Mouse (Mus musculus) heart, adult 2 months (tissue): ENCODE measurements around the gene H2al2b. TPM values are rescaled to one million over a fixed set of nuclear protein-coding genes. Genes with fewer than 3 reads are reported as not detected.
"Not testable (repeated sequence)": the region's sequence is repeated elsewhere in the genome, so short reads cannot be mapped to it uniquely, and the experiment has no call there.

Source experiments
- DNase-seq, 2 experiments: peaks; one replicate each; pipeline ENCODE4 v3.0.0; 2021
- H3K27ac ChIP-seq: fragments of 200-600 bp; 2 replicates; pipeline ENCODE4 v1.8.1; 2022
- H3K27me3 ChIP-seq: fragments of 200-500 bp; 2 replicates; pipeline ENCODE4 v1.6.1; 2012; ENCODE audit warnings: mild to moderate bottlenecking, low read length, inconsistent platforms, mixed read lengths; ENCODE audit not compliant: control insufficient read depth, insufficient read depth
- H3K36me3 ChIP-seq: fragments of 200-500 bp; 2 replicates; pipeline ENCODE4 v1.6.1; 2012; ENCODE audit warnings: low read length, inconsistent platforms; ENCODE audit not compliant: control insufficient read depth, insufficient read depth
- H3K4me1 ChIP-seq: fragments of 200-500 bp; 2 replicates; pipeline ENCODE4 v1.6.1; 2011; ENCODE audit warnings: low read length; ENCODE audit not compliant: control insufficient read depth, insufficient read depth
- H3K4me3 ChIP-seq: fragments of 200-600 bp; 2 replicates; pipeline ENCODE4 v1.8.1; 2022
- H3K79me2 ChIP-seq: fragments of 200-500 bp; replicated peaks from 2 replicates; pipeline ENCODE4 v1.6.1; 2012; ENCODE audit warnings: mild to moderate bottlenecking, inconsistent platforms, low read length, moderate library complexity, mixed read lengths; ENCODE audit not compliant: control insufficient read depth, insufficient read depth
- H3K9ac ChIP-seq: fragments of 200-500 bp; 2 replicates; pipeline ENCODE4 v1.6.1; 2012; ENCODE audit warnings: low read depth, mild to moderate bottlenecking, control low read depth, inconsistent platforms, low read length, mixed read lengths
- WGBS: fragments of 180-500 bp; shearing (Covaris S2); methylation state at CpG from one replicate; pipeline ENCODE4 v1.1.7; 2018; 5-methylcytosine and 5-hydroxymethylcytosine counted together
- intact Hi-C: fragments of 180-260 bp; cut with DNase I; formaldehyde crosslinking; loops from one replicate; pipeline ENCODE4 v1.15.1; 2025
- long read RNA-seq: library from polyadenylated mRNA; stranded (forward); transcript quantifications from one replicate; pipeline ENCODE4 v2.0.0, GENCODE M21; 2021
- polyA plus RNA-seq: library from polyadenylated mRNA; depleted of rRNA; stranded (reverse); fragments of >200 nt; gene quantifications from 2 replicates; pipeline ENCODE4 v1.2.3, GENCODE M21; 2012; rRNA removed
- total RNA-seq, 2 experiments: library from RNA; stranded (reverse); gene quantifications; 2 replicates each; pipeline ENCODE4 v1.2.3; 2021

The H2al2b gene
- total RNA-seq (not detected), polyA plus RNA-seq (not detected in 2 replicates)
- long read RNA-seq: 0 reads

- H3K27me3 ChIP-seq, H3K79me2 ChIP-seq, DNase-seq, intact Hi-C loops, H3K27ac ChIP-seq, H3K9ac ChIP-seq, H3K4me1 ChIP-seq, H3K36me3 ChIP-seq, H3K4me3 ChIP-seq: not testable (repeated sequence)
- WGBS: no CpG with 5 or more reads among the region's 4 CpGs
These were observed at the start of gene H2al2b for GRCm38 (mm10) chrY:2720574-2720973. TSS of gene H2al2b (minus strand) at chrY:2720674.

Other genes with a start within 250 kb of the H2al2b start
- not detected for gene H2al2c, start 121.6 kb downstream of the H2al2b start, total RNA-seq
- gene H2al2c, start 121.6 kb downstream of the H2al2b start, polyA plus RNA-seq: not detected in 2 replicates
- not detected for gene Sry, start 57.0 kb downstream of the H2al2b start, total RNA-seq
- not detected in 2 replicates for gene Sry, start 57.0 kb downstream of the H2al2b start, polyA plus RNA-seq
- not detected for gene Gm4064, start 75.5 kb upstream of the H2al2b start, total RNA-seq
- gene Gm4064, start 75.5 kb upstream of the H2al2b start, polyA plus RNA-seq: not detected in 2 replicates
- gene Rbmy, start 110.0 kb upstream of the H2al2b start, total RNA-seq: not detected
- gene Rbmy, start 110.0 kb upstream of the H2al2b start, polyA plus RNA-seq: not detected in 2 replicates
- gene Gm10256, start 110.0 kb upstream of the H2al2b start, total RNA-seq: not detected
- not detected in 2 replicates for gene Gm10256, start 110.0 kb upstream of the H2al2b start, polyA plus RNA-seq
- not detected for gene Gm10352, start 180.3 kb upstream of the H2al2b start, total RNA-seq
- gene Gm10352, start 180.3 kb upstream of the H2al2b start, polyA plus RNA-seq: not detected in 2 replicates
- not detected for gene Gm29289, start 211.9 kb upstream of the H2al2b start, total RNA-seq
- gene Gm29289, start 211.9 kb upstream of the H2al2b start, polyA plus RNA-seq: not detected in 2 replicates